Mouse (Mus musculus): Measurements from ENCODE around the gene Katnal1. TPM values are rescaled to one million over a fixed set of nuclear protein-coding genes. Genes with fewer than 3 reads are reported as not detected.
A peak's percentile ranks its signal among the peaks of the same experiment; 100 is the strongest.

The Katnal1 gene
- polyA plus RNA-seq, 1 experiment = 2.4 TPM

GRCm38 (mm10) chr5:148948577-148948976, 19.5 kb upstream of the Katnal1 start:
- no peaks in the 10 kb centered on the region for H3K27me3 ChIP-seq (ENCODE audit: control insufficient read depth, insufficient read depth, low read length)
- DNase-seq (ENCODE audit: low read depth in 1 of 2, low spot score in 2 of 2) = peak in 1 of 2 experiments; percentile 30

DNA sequence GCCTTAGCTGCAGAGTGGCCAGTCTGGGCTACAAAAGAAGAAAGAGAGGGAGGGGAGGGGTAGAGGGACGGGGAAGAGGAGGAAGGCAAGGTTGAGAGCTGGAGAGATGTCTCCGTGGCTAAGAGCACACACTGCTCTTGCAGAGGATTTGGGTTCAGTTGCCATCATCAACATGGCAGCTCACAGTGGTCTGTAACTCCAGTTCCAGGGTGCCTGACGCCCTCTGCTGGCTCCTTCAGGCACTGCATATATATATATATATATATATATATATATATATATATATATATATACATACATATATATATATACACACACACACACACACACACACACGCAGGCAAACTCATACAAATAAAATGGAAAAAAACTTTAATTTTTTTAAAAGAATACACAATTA, 18.3 kb upstream of the Katnal1 start:
- 78% methylated on average over 4 of the region's 4 CpGs for WGBS
- no peak for DNase-seq (ENCODE audit: low read depth in 1 of 2, low spot score in 2 of 2)
- Histone ChIP-seq H3K4me3 (ENCODE audit: extremely low read depth, insufficient read depth, insufficient read length) (no peak overlapping the region), H3K36me3 (ENCODE audit: control insufficient read depth, insufficient read depth, low read length) (no peaks in the 10 kb centered on the region), H3K27me3 (ENCODE audit: control insufficient read depth, insufficient read depth, low read length) (no peaks in the 10 kb centered on the region), H3K4me1 (ENCODE audit: control insufficient read depth, insufficient read depth, insufficient read length) (peaks cover 7% of the 10 kb centered on the region; the same call in 1 of the 2 replicates), H3K27ac (ENCODE audit: insufficient read depth, low read length) (no peak overlapping the region)
- no peak for TF ChIP-seq POLR2A (IDR thresholded peaks at IDR 0.05; ENCODE audit: low read depth, low read length)
- no peak for TF ChIP-seq CTCF (IDR thresholded peaks at IDR 0.05; ENCODE audit: extremely low read depth, insufficient read depth, insufficient read length, insufficient replicate concordance)

More at GRCm38 (mm10) chr5:148948577-148948976, 19.5 kb upstream of the Katnal1 start:
- Histone ChIP-seq H3K4me1 (ENCODE audit: control insufficient read depth, insufficient read depth, insufficient read length) (peaks cover 7% of the 10 kb centered on the region; the same call in 1 of the 2 replicates), H3K27ac (ENCODE audit: insufficient read depth, low read length) (no peak overlapping the region), H3K4me3 (ENCODE audit: extremely low read depth, insufficient read depth, insufficient read length) (no peak overlapping the region), H3K36me3 (ENCODE audit: control insufficient read depth, insufficient read depth, low read length) (no peaks in the 10 kb centered on the region)
- WGBS = 45% methylated on average over 9 of the region's 9 CpGs
- no peak for TF ChIP-seq CTCF (IDR thresholded peaks at IDR 0.05; ENCODE audit: extremely low read depth, insufficient read depth, insufficient read length, insufficient replicate concordance)
- no peak for TF ChIP-seq POLR2A (IDR thresholded peaks at IDR 0.05; ENCODE audit: low read depth, low read length)

DNA sequence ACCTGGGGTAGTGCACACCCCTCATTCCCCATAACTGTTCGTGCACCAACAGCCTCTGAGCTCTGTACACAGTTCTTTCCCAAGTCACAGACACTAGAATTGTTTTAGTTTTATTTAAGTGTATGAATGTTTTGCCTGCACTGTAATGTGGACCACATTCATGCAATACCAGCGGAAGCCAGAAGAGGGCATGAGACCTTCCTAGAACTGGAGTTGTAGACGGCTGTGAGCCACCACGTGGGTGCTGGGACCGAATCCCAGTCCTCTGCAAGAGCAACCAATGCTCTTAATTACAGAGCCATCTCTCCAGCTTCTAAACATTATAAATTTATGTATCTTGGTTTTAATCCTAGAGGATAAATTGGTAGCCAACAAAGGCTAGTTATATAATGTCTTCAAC, 17.7 kb upstream of the Katnal1 start:
- peak in 1 of 2 experiments; percentile 33 for DNase-seq (ENCODE audit: low read depth in 1 of 2, low spot score in 2 of 2)
- peaks cover 7% of the 10 kb centered on the region; the same call in 1 of the 2 replicates for H3K4me1 ChIP-seq (ENCODE audit: control insufficient read depth, insufficient read depth, insufficient read length)
- TF ChIP-seq CTCF (IDR thresholded peaks at IDR 0.05; ENCODE audit: extremely low read depth, insufficient read depth, insufficient read length, insufficient replicate concordance) (0 out of 2 replicates have a peak, but pooled peaks have one; percentile 2), POLR2A (IDR thresholded peaks at IDR 0.05; ENCODE audit: low read depth, low read length) (no peak)
- no peak overlapping the region for H3K27ac ChIP-seq (ENCODE audit: insufficient read depth, low read length)
- no peaks in the 10 kb centered on the region for H3K27me3 ChIP-seq (ENCODE audit: control insufficient read depth, insufficient read depth, low read length)
- H3K4me3 ChIP-seq (ENCODE audit: extremely low read depth, insufficient read depth, insufficient read length) = no peak overlapping the region
- WGBS = 76% methylated on average over 5 of the region's 5 CpGs
- H3K36me3 ChIP-seq (ENCODE audit: control insufficient read depth, insufficient read depth, low read length) = no peaks in the 10 kb centered on the region

- no peak overlapping the region for H3K4me3 ChIP-seq (ENCODE audit: extremely low read depth, insufficient read depth, insufficient read length)
- peaks cover 5% of the 10 kb centered on the region; the same call in 1 of the 2 replicates for H3K4me1 ChIP-seq (ENCODE audit: control insufficient read depth, insufficient read depth, insufficient read length)
- H3K27me3 ChIP-seq (ENCODE audit: control insufficient read depth, insufficient read depth, low read length) = no peaks in the 10 kb centered on the region
- H3K36me3 ChIP-seq (ENCODE audit: control insufficient read depth, insufficient read depth, low read length) = no peaks in the 10 kb centered on the region
- no peak for TF ChIP-seq CTCF (IDR thresholded peaks at IDR 0.05; ENCODE audit: extremely low read depth, insufficient read depth, insufficient read length, insufficient replicate concordance)
- no peak for TF ChIP-seq POLR2A (IDR thresholded peaks at IDR 0.05; ENCODE audit: low read depth, low read length)
- WGBS = 42% methylated on average over 2 of the region's 2 CpGs
- no peak for DNase-seq (ENCODE audit: low read depth in 1 of 2, low spot score in 2 of 2)
- H3K27ac ChIP-seq (ENCODE audit: insufficient read depth, low read length) = no peak overlapping the region; the same call in 1 of the 2 replicates
Observed at GRCm38 (mm10) chr5:148945735-148946134, 16.6 kb upstream of the Katnal1 start.

DNA sequence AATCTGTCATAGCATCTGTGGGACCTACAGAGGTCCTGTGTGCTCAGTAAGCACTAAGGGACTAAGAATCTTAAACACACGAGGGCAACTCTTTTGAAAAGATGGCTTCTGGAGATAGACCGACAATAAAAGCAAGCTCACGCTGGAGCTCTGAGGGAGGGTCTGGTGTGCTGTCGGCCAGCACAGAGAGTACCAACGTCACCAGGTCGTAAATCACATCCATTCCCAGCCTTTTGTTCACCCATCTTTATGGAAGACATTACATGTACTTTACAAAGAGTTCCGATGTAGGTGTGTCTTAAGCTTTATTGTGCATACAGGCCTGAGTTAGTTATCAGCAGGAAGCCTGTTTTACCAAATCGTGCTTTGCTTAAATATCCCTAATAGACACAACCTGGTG, 14.9 kb upstream of the Katnal1 start:
- no peak overlapping the region for H3K27ac ChIP-seq (ENCODE audit: insufficient read depth, low read length)
- H3K27me3 ChIP-seq (ENCODE audit: control insufficient read depth, insufficient read depth, low read length) = no peaks in the 10 kb centered on the region
- DNase-seq (ENCODE audit: low read depth in 1 of 2, low spot score in 2 of 2) = no peak
- TF ChIP-seq POLR2A (IDR thresholded peaks at IDR 0.05; ENCODE audit: low read depth, low read length) (no peak), CTCF (IDR thresholded peaks at IDR 0.05; ENCODE audit: extremely low read depth, insufficient read depth, insufficient read length, insufficient replicate concordance) (no peak)
- no peaks in the 10 kb centered on the region for H3K4me1 ChIP-seq (ENCODE audit: control insufficient read depth, insufficient read depth, insufficient read length)
- WGBS = 82% methylated on average over 8 of the region's 8 CpGs
- no peak overlapping the region for H3K4me3 ChIP-seq (ENCODE audit: extremely low read depth, insufficient read depth, insufficient read length)
- no peaks in the 10 kb centered on the region for H3K36me3 ChIP-seq (ENCODE audit: control insufficient read depth, insufficient read depth, low read length)

DNA sequence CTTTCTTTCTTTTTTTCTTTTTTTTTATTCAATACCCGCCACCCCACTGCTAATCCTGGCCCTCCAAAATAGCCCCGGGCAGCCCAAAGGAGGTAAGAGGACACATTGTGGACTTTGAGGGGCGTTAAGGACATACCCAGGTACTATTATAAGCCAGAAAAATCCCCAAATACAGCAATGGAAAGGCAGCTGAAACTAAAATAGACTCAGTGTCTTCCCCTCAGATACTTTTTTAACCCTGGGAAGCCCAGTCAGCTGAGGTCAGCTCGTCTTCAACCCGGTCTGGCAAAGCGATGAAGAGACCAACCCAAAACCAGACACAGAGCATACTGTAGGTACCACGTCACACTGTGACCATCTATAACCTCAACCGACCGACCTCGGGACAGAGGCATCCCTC, 14.3 kb upstream of the Katnal1 start:
- no peaks in the 10 kb centered on the region for H3K36me3 ChIP-seq (ENCODE audit: control insufficient read depth, insufficient read depth, low read length)
- no peak overlapping the region for H3K4me3 ChIP-seq (ENCODE audit: extremely low read depth, insufficient read depth, insufficient read length)
- no peaks in the 10 kb centered on the region for H3K4me1 ChIP-seq (ENCODE audit: control insufficient read depth, insufficient read depth, insufficient read length)
- no peak for DNase-seq (ENCODE audit: low read depth in 1 of 2, low spot score in 2 of 2)
- TF ChIP-seq CTCF (IDR thresholded peaks at IDR 0.05; ENCODE audit: extremely low read depth, insufficient read depth, insufficient read length, insufficient replicate concordance) = no peak
- no peak for TF ChIP-seq POLR2A (IDR thresholded peaks at IDR 0.05; ENCODE audit: low read depth, low read length)
- 93% methylated on average over 10 of the region's 10 CpGs for WGBS
- no peak overlapping the region for H3K27ac ChIP-seq (ENCODE audit: insufficient read depth, low read length)
- H3K27me3 ChIP-seq (ENCODE audit: control insufficient read depth, insufficient read depth, low read length) = no peaks in the 10 kb centered on the region

DNA sequence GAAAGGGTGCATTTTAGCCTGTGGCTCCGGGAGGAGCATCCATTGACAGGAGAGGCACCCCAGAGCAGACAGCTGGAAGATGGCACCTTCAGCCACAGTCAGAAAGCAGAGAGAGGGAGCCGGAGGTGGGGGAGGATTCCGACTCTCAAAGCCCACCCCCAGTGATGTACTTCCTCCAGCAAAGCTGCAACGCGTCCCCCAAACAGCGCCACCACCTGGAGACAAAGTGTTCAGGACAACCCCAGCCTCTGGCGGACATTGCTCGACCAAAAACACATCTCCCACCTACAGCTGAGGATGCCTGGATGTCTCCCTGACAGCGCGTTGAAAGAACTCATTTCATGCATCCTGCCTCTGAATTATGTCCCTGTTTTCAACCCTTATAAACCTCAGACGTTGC, 13.8 kb upstream of the Katnal1 start:
- no peak for DNase-seq (ENCODE audit: low read depth in 1 of 2, low spot score in 2 of 2)
- 88% methylated on average over 11 of the region's 11 CpGs for WGBS
- Histone ChIP-seq H3K4me1 (ENCODE audit: control insufficient read depth, insufficient read depth, insufficient read length) (no peaks in the 10 kb centered on the region), H3K36me3 (ENCODE audit: control insufficient read depth, insufficient read depth, low read length) (no peaks in the 10 kb centered on the region), H3K4me3 (ENCODE audit: extremely low read depth, insufficient read depth, insufficient read length) (no peak overlapping the region), H3K27ac (ENCODE audit: insufficient read depth, low read length) (no peak overlapping the region), H3K27me3 (ENCODE audit: control insufficient read depth, insufficient read depth, low read length) (no peaks in the 10 kb centered on the region)
- no peak for TF ChIP-seq POLR2A (IDR thresholded peaks at IDR 0.05; ENCODE audit: low read depth, low read length)
- no peak for TF ChIP-seq CTCF (IDR thresholded peaks at IDR 0.05; ENCODE audit: extremely low read depth, insufficient read depth, insufficient read length, insufficient replicate concordance)

Measured in spleen, adult 2 months (tissue).